Mouse (Mus musculus) brain, adult 2 months (tissue): ENCODE results near the gene Mmp25.
"Not testable (repeated sequence)": the region's sequence is repeated elsewhere in the genome, so short reads cannot be mapped to it uniquely, and the experiment has no call there.

Source experiments
- DNase-seq: peaks from one replicate; pipeline ENCODE4 v3.0.0; 2011; ENCODE audit warnings: low read depth, low spot score

Mmp25 gene

DNA sequence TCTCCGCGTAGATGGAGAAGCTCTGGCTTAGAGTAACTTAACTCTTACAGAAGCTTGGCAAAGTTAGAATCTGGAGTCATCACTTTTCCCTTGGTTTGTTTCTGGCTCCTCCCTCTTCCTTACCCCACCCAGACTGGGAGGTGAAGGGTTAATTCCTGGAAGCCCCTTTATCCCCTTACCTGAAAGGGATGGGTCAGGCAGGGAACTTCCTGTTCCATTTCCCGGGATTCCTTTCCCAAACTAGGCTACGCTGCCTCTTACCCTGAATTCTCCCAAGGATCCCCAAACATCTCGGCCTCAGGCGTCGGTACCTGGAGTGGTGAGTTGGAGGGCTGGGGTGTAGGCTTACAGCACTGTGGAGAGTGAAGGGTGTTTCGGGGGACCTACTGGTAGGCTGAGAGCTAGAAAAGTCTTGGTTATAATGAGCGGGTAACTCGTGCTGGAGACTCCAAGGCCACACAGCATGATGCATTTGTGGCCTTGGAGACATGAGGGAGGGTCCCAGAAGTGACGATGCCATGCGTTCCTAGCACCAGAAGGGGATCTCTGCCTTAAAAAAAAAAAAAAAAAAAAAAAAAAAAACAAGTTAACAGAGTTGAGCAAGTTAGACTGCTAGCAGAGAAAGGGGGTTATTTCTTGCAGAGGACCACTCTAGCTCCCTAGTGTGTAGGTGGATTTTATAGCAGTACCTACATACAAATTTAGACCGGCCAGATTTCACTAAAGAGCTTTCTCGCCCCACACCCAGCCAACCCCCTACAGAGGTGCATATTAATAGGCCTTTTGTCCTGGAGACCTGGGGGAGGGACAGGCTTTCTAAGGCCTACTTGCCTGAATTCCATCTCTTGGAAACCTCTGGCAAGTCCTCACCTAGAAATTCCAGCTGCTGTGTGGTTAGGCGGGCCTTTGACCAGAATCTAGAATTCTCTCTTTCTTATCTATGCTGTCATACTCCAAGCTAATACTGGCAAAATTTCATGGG lies 44.1 kb downstream of the Mmp25 start, which contains the start of gene Zscan10:
Gene Zscan10 (plus strand): TSS at position 216 of the 982 bp plus-strand sequence.
- DNase-seq = no peak

DNA sequence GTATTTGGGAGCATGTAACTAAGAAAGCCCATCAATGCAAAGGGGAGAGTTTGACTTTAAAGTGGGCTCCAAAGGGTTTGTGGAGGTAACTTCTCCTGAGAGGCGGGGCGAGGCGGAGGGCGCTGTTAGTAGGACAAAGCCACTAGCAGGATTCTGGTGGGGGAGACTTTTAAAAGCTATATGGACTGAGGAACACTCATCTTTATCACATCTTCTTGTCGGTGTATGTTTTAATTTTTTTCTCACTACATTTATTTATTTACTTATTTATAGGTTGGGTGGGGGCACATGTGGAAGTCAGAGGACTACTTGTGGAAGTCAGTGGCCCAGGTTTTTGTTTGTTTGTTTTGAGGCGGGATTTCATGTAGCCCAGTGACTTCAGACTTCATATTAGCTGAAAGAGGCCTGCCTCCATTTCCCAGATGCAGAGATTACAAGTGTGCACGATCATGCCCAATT lies 45.4 kb downstream of the Mmp25 start:
- DNase-seq = no peak

DNA sequence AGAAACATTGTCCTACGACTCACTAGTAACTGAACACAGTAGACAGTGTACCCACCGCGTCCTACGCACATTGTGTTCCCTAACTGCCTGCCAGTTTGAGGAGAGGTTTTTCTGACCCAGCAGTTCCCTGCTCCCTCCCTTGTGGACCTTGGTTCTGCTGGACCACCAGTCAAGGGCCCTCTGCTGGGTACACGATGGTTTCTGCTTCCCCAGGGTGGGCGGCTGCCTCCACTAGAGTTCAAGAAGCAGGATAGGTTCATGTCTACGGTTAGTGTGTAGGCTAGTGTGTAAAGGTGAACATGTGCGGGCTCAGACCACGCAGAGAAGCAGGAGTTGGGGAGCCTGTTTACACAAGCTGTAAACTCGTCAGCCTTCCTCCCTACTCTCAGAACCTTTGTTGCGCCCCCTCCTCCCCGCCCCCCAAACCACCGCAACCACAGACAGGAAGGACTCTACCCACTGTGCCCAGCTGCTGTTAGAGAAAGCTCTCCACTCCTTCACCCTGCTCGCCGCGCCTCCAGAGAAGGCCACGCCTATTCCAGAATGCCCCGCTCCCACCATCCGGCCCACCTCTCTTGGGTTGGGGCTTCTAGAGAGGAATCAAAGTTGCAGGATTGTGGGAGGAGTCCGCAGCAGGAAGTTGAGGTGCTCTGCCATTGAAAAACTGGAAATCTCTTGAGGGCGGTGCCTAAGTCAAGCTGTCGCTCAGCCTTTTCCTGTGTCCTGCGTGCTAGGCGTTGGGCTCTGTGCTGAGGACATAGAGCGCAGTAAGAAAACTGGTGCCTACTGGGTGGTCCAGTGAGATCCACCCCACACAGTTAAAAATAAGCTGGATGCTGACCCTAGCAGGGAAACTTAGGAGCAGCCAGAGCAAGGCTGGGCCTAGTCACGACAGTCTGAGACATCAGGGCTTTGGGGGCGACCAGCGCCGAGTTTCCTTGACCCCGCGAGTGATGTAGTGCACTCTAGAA lies 46.2 kb downstream of the Mmp25 start, which contains the start of gene Zfp13:
Gene Zfp13 (minus strand): TSS at position 906 of the 971 bp plus-strand sequence.
- DNase-seq = peak; percentile 95

DNA sequence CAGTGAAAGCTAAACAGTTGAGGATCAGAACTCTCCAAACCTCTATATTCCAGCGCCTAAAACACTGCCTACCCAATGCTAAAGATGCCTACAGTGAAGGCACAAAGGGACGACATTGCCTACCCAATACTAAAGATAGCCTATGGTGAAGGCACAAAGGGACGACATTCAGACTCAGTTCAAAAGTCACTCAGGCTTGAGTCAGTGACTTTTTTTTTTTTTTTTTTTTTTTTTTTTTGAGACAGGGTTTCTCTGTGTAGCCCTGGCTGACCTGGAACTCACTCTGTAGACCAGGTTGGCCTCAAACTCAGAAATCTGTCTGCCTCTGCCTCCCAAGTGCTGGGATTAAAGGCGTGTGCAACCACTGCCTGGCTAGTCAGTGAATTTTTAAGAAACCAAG lies 49.9 kb downstream of the Mmp25 start:
- DNase-seq = not testable (repeated sequence)

DNA sequence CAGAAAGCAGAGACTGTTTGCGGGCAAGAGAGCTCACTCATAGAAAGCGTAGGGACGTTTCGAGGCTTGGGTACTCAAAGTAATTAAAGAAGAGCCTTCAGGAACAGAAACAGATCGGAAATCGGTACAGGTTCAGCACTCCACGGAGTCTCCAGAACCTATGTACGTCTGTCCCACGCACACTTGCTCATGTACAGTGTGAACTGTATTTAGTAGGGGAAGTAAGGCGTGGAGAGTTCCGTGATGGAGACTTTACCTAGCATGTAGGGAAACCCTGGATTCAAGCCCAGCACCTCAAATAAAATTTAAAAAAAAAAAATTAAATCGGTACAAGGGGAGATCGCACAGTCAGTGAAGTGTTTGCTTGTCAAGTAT lies 52.2 kb downstream of the Mmp25 start:
- no peak for DNase-seq

DNA sequence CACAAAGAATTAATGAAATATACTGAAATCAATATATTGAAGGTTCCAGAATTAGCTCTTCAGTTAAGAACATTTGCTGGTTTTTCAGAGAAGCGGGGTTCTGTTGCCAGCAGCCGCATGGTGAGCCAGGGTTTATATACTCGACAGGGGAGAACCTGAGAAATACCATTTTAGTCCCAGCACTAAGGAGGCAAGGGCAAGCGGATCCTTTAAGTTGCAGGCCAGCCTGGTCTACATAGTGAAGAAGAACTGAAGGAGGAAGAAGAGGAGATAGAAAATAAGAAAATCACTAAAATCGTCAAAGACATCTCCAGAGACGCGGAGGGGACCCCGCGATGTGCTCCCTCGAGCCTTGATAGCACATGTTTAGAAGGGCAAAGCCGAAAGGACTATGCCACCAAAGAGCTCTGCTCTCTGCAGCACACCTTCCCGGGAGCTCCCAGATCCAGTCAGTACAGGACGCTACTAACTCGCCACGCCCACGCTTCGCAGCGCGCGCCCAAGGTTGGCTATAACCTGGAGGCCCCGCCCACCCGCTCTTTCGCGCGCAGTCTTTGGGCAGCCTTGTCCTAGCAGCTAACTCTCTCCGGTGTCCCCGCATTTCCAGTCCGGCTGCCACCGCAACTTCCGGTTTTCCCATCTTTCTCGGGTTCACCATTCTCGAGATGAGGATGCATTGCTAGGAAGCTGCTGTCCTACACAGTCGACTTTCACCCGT lies 52.7 kb downstream of the Mmp25 start:
- peak; percentile 99 for DNase-seq

DNA sequence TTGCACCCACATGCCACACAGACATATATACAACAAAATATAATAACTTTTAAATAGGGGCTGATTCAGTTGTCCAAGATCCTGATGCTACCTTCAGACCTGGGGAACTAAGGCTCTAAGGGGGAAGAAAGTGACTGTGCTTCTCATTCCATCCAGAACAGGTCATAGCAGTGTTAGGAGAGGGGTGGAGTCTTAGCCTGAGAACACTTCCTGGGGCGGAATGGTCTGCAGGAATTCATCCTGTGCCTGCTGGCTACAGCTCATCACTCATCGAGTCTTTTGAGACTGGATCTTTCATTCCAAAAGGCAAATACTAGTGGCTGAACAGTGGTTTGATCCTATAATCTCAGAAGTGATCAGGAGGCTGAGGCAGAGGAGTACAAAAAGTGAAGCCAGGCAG lies 57.8 kb downstream of the Mmp25 start:
- DNase-seq = no peak

DNA sequence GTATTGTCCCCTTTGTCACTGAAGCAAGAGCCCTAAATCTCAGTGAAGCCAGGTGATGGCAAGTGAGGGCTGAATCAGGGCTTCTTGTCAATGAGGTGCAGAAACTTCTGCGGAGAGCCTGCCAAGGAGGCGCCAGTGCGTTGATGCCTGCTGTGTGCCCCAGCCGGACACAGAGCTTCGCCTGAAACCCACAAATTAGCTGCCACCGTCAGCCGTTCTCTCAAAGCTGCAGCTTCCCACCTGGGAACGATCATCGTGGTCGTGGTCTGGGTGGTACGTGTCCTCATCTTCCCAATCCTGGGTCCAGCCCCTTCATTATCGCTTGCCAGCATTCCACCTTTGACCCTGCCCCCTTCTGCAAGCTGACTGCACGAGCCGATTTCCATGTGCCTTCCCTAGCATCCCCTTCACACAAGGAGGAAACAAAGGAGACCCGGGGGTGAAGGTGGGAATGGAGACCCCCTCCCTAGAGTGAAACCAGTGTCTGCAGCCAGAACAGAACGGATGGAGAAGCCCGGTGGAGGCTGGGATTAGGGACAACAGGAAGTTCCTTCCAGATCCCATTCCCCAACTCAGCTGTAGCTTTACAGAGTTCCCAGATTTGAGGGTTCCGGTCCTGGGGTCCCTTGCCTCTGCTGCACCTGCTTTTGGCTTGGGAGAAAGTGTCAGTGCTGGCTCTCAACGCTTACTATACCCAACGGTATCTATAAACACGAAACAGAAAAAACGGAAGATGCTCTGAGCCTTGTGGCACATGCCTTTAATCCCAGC lies 59.2 kb downstream of the Mmp25 start:
- DNase-seq = peak; percentile 94

DNA sequence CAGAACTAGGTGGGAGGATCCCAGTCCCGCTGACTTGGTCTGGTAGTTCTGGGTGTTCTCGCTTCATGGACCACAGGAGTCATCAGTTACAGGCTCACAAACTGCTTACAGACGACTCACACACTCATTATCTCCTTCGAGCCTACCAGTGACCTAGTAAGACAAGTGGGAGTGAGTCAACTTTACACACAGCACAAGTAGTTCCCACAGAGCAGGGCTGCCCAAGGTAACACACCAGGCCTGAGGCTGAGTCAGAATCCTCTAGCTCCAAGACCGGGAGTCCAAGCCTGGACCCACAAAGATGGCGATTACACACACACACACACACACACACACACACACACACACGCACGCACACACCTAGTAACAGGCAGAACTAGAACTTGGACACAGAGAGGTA lies 60.3 kb downstream of the Mmp25 start:
- DNase-seq = no peak
